Mouse (Mus musculus) testis, adult 2 months (tissue): Measurements from ENCODE around the gene 1700017D01Rik.

Source experiments
- CTCF ChIP-seq: fragments of 200-500 bp; IDR thresholded peaks from 2 replicates; pipeline ENCODE4 v1.5.1; 2012; ENCODE audit warnings: low read depth, mild to moderate bottlenecking, inconsistent platforms, low read length, moderate library complexity; ENCODE audit not compliant: control insufficient read depth, insufficient read depth, insufficient replicate concordance
- POLR2A ChIP-seq: fragments of 200-500 bp; IDR thresholded peaks from 2 replicates; pipeline ENCODE4 v1.6.1; 2012; ENCODE audit warnings: low read depth, mild to moderate bottlenecking, inconsistent platforms, low read length, moderate library complexity; ENCODE audit not compliant: control insufficient read depth

DNA sequence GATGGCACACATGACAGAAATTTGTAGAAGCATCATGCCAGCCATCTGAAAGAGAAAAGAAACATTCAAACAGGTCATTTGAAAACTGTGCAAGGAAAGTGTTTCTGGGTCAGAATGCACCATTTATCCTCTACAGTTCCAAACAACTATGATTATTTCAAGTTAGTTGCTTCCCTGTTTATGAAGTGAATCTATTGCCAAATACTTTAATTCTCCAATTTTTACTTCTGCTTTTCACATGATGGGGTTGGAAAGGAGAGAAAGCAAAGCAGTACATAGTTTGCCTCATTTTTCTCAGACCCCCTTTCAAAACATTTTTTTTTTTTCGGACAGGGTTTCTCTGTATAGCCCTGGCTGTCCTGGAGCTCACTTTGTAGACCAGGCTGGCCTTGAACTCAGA is 28.8 kb downstream of the 1700017D01Rik start:
- no peak for TF ChIP-seq CTCF
- TF ChIP-seq POLR2A: no peak
